Mouse (Mus musculus): ENCODE measurements around the gene Avpi1. TPM values are rescaled to one million over a fixed set of nuclear protein-coding genes. Genes with fewer than 3 reads are reported as not detected.

The Avpi1 gene
- polyA plus RNA-seq, 1 experiment from 2014 or later: 9.4 TPM

GRCm38 (mm10) chr19:42127024-42127423, 1.8 kb downstream of the Avpi1 start:
- H3K9me3 ChIP-seq (ENCODE audit: control insufficient read depth, low read length): no peaks in the 10 kb centered on the region
- WGBS: 95% methylated on average over 5 of the region's 5 CpGs
- H3K4me1 ChIP-seq (ENCODE audit: control insufficient read depth, insufficient read depth, low read length): peaks cover 7% of the 10 kb centered on the region
- H3K36me3 ChIP-seq (ENCODE audit: control insufficient read depth, insufficient read depth, low read length): 0 out of 2 replicates have a peak, but pooled peaks cover 5% of the 10 kb centered on the region
- no peak for ATAC-seq (ENCODE audit: low read depth)
- no peak overlapping the region for H3K4me2 ChIP-seq (ENCODE audit: low read depth, low read length)
- H3K27me3 ChIP-seq (ENCODE audit: control insufficient read depth, insufficient read depth, low read length): no peaks in the 10 kb centered on the region; the same call in 1 of the 2 replicates
- no peak overlapping the region for H3K27ac ChIP-seq (ENCODE audit: low read depth, low read length)
- no peak overlapping the region for H3K4me3 ChIP-seq (ENCODE audit: low read depth, low read length)
- no peak overlapping the region for H3K9ac ChIP-seq (replicated peaks; ENCODE audit: low read depth, low read length)

GRCm38 (mm10) chr19:42126219-42126605, 2.6 kb downstream of the Avpi1 start:
- H3K9me3 ChIP-seq (ENCODE audit: control insufficient read depth, low read length): no peaks in the 10 kb centered on the region
- ATAC-seq (ENCODE audit: low read depth): no peak
- no peak overlapping the region for H3K9ac ChIP-seq (replicated peaks; ENCODE audit: low read depth, low read length)
- no peak overlapping the region for H3K4me3 ChIP-seq (ENCODE audit: low read depth, low read length)
- H3K27ac ChIP-seq (ENCODE audit: low read depth, low read length): no peak overlapping the region
- no peaks in the 10 kb centered on the region; the same call in 1 of the 2 replicates for H3K27me3 ChIP-seq (ENCODE audit: control insufficient read depth, insufficient read depth, low read length)
- H3K4me1 ChIP-seq (ENCODE audit: control insufficient read depth, insufficient read depth, low read length): peaks cover 7% of the 10 kb centered on the region
- no peak overlapping the region for H3K4me2 ChIP-seq (ENCODE audit: low read depth, low read length)
- H3K36me3 ChIP-seq (ENCODE audit: control insufficient read depth, insufficient read depth, low read length): peaks cover 12% of the 10 kb centered on the region; the same call in 1 of the 2 replicates
- 92% methylated on average over 6 of the region's 6 CpGs for WGBS

- Histone ChIP-seq H3K9ac (replicated peaks; ENCODE audit: low read depth, low read length) (no peak overlapping the region), H3K4me2 (ENCODE audit: low read depth, low read length) (no peak overlapping the region), H3K27me3 (ENCODE audit: control insufficient read depth, insufficient read depth, low read length) (no peaks in the 10 kb centered on the region; the same call in 1 of the 2 replicates), H3K9me3 (ENCODE audit: control insufficient read depth, low read length) (no peaks in the 10 kb centered on the region), H3K4me3 (ENCODE audit: low read depth, low read length) (no peak overlapping the region), H3K36me3 (ENCODE audit: control insufficient read depth, insufficient read depth, low read length) (peaks cover 18% of the 10 kb centered on the region), H3K27ac (ENCODE audit: low read depth, low read length) (no peak overlapping the region), H3K4me1 (ENCODE audit: control insufficient read depth, insufficient read depth, low read length) (peaks cover 7% of the 10 kb centered on the region)
- no peak for ATAC-seq (ENCODE audit: low read depth)
- WGBS: 80% methylated on average over 11 of the region's 11 CpGs
These were observed 3.2 kb downstream of the Avpi1 start for GRCm38 (mm10) chr19:42125501-42126218.

DNA sequence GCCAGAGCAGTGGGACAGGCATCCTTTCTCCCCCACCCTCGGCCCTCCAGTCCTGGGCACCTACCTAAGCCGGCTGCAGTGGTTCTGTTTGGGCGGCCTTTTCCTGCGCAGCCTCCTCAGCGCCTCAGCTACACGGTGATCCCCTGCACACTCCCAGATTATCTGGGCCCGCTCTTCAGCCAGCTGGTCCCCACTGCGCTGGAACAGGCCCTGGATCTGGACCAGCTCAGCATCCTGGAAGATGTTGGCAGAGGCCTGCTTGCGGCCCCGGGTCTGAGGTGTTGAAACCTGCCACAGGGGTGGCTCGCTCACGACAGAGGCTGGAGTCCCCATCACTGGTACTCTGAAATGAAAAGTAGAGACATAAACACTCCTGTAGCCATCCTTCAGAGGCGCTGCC, 4.2 kb downstream of the Avpi1 start:
- peaks cover 7% of the 10 kb centered on the region for H3K4me1 ChIP-seq (ENCODE audit: control insufficient read depth, insufficient read depth, low read length)
- no peaks in the 10 kb centered on the region; the same call in 1 of the 2 replicates for H3K27me3 ChIP-seq (ENCODE audit: control insufficient read depth, insufficient read depth, low read length)
- no peak overlapping the region for H3K9ac ChIP-seq (replicated peaks; ENCODE audit: low read depth, low read length)
- H3K4me3 ChIP-seq (ENCODE audit: low read depth, low read length): no peak overlapping the region
- no peak overlapping the region for H3K4me2 ChIP-seq (ENCODE audit: low read depth, low read length)
- no peak for ATAC-seq (ENCODE audit: low read depth)
- H3K27ac ChIP-seq (ENCODE audit: low read depth, low read length): no peak overlapping the region
- 86% methylated on average over 13 of the region's 13 CpGs for WGBS
- H3K36me3 ChIP-seq (ENCODE audit: control insufficient read depth, insufficient read depth, low read length): peaks cover 27% of the 10 kb centered on the region
- no peaks in the 10 kb centered on the region for H3K9me3 ChIP-seq (ENCODE audit: control insufficient read depth, low read length)

- no peak overlapping the region for H3K4me2 ChIP-seq (ENCODE audit: low read depth, low read length)
- no peak for ATAC-seq (ENCODE audit: low read depth)
- H3K9ac ChIP-seq (replicated peaks; ENCODE audit: low read depth, low read length): no peak overlapping the region
- no peak overlapping the region for H3K27ac ChIP-seq (ENCODE audit: low read depth, low read length)
- H3K4me3 ChIP-seq (ENCODE audit: low read depth, low read length): no peak overlapping the region
- no peaks in the 10 kb centered on the region for H3K9me3 ChIP-seq (ENCODE audit: control insufficient read depth, low read length)
- no peaks in the 10 kb centered on the region for H3K4me1 ChIP-seq (ENCODE audit: control insufficient read depth, insufficient read depth, low read length)
- H3K36me3 ChIP-seq (ENCODE audit: control insufficient read depth, insufficient read depth, low read length): peaks cover 52% of the 10 kb centered on the region
- WGBS: 93% methylated on average over 8 of the region's 8 CpGs
- H3K27me3 ChIP-seq (ENCODE audit: control insufficient read depth, insufficient read depth, low read length): no peaks in the 10 kb centered on the region
These were observed 8.4 kb downstream of the Avpi1 start for GRCm38 (mm10) chr19:42120451-42120850.

GRCm38 (mm10) chr19:42118596-42118995, 10.3 kb downstream of the Avpi1 start:
- no peak for ATAC-seq (ENCODE audit: low read depth)
- 92% methylated on average over 5 of the region's 5 CpGs for WGBS
- Histone ChIP-seq H3K27ac (ENCODE audit: low read depth, low read length) (no peak overlapping the region), H3K27me3 (ENCODE audit: control insufficient read depth, insufficient read depth, low read length) (no peaks in the 10 kb centered on the region), H3K36me3 (ENCODE audit: control insufficient read depth, insufficient read depth, low read length) (peaks cover 59% of the 10 kb centered on the region), H3K4me1 (ENCODE audit: control insufficient read depth, insufficient read depth, low read length) (no peaks in the 10 kb centered on the region), H3K4me3 (ENCODE audit: low read depth, low read length) (no peak overlapping the region), H3K9ac (replicated peaks; ENCODE audit: low read depth, low read length) (no peak overlapping the region), H3K9me3 (ENCODE audit: control insufficient read depth, low read length) (no peaks in the 10 kb centered on the region), H3K4me2 (ENCODE audit: low read depth, low read length) (no peak overlapping the region)

- peaks cover 59% of the 10 kb centered on the region for H3K36me3 ChIP-seq (ENCODE audit: control insufficient read depth, insufficient read depth, low read length)
- no peaks in the 10 kb centered on the region for H3K27me3 ChIP-seq (ENCODE audit: control insufficient read depth, insufficient read depth, low read length)
- H3K27ac ChIP-seq (ENCODE audit: low read depth, low read length): no peak overlapping the region
- no peak overlapping the region for H3K4me3 ChIP-seq (ENCODE audit: low read depth, low read length)
- no peak overlapping the region for H3K4me2 ChIP-seq (ENCODE audit: low read depth, low read length)
- 97% methylated on average over 9 of the region's 9 CpGs for WGBS
- no peak for ATAC-seq (ENCODE audit: low read depth)
- H3K4me1 ChIP-seq (ENCODE audit: control insufficient read depth, insufficient read depth, low read length): no peaks in the 10 kb centered on the region
- no peaks in the 10 kb centered on the region for H3K9me3 ChIP-seq (ENCODE audit: control insufficient read depth, low read length)
- no peak overlapping the region for H3K9ac ChIP-seq (replicated peaks; ENCODE audit: low read depth, low read length)
These were observed 10.7 kb downstream of the Avpi1 start for GRCm38 (mm10) chr19:42118142-42118541.

DNA sequence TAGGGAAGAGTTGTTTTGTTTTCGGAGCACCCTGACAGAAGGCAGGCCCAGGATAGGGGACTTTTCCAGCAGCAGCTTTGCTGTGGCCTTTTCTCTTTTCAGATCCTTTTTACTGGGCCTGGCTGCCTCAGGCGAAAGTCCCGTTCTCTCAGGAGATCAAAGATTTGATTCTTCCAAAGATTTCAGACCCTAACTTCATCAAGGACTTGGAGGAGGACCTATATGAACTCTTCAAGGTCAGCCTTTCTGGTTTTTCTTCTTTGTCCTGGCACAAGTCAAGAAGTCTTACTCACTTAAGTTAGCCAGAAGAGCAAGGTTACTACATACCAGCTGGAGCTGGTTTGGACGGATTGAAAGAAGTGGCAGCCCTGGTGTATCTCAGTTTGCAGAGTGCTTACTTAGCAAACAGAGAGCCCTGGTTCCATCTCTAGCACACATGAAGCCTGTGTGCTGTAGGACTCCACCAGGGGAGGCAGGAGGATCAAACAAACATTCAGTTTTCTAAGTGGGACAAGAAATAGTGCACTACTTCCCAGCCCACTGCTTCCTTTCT, 13.0 kb downstream of the Avpi1 start:
- H3K9ac ChIP-seq (replicated peaks; ENCODE audit: low read depth, low read length): no peak overlapping the region
- 91% methylated on average over 4 of the region's 4 CpGs for WGBS
- H3K4me1 ChIP-seq (ENCODE audit: control insufficient read depth, insufficient read depth, low read length): no peaks in the 10 kb centered on the region
- no peak overlapping the region for H3K27ac ChIP-seq (ENCODE audit: low read depth, low read length)
- H3K36me3 ChIP-seq (ENCODE audit: control insufficient read depth, insufficient read depth, low read length): peaks cover 49% of the 10 kb centered on the region
- H3K4me3 ChIP-seq (ENCODE audit: low read depth, low read length): no peak overlapping the region
- H3K9me3 ChIP-seq (ENCODE audit: control insufficient read depth, low read length): no peaks in the 10 kb centered on the region
- H3K27me3 ChIP-seq (ENCODE audit: control insufficient read depth, insufficient read depth, low read length): no peaks in the 10 kb centered on the region
- ATAC-seq (ENCODE audit: low read depth): no peak
- H3K4me2 ChIP-seq (ENCODE audit: low read depth, low read length): no peak overlapping the region

DNA sequence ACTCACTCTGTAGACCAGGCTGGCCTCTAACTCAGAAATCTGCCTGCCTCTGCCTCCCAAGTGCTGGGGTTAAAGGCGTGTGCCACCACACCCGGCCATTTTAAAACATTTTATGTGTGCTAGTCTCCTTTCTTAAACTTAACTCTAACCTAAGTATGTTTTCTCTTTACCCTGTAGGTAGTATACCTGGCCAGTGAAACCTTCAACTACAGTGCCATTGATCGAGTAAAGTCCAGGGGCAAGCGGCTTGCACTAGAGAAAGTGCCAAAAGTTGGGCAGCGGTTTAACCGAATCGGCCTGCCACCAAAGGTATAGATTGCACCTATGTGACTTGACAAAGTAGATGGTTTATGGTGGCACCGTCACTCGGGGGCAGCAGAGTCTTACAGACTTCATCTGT, 24.2 kb downstream of the Avpi1 start:
- no peaks in the 10 kb centered on the region for H3K27me3 ChIP-seq (ENCODE audit: control insufficient read depth, insufficient read depth, low read length)
- ATAC-seq (ENCODE audit: low read depth): no peak
- no peak overlapping the region for H3K4me3 ChIP-seq (ENCODE audit: low read depth, low read length)
- no peak overlapping the region for H3K4me2 ChIP-seq (ENCODE audit: low read depth, low read length)
- peaks cover 17% of the 10 kb centered on the region; the same call in 1 of the 2 replicates for H3K36me3 ChIP-seq (ENCODE audit: control insufficient read depth, insufficient read depth, low read length)
- WGBS: 95% methylated on average over 9 of the region's 9 CpGs
- no peaks in the 10 kb centered on the region for H3K9me3 ChIP-seq (ENCODE audit: control insufficient read depth, low read length)
- H3K4me1 ChIP-seq (ENCODE audit: control insufficient read depth, insufficient read depth, low read length): no peaks in the 10 kb centered on the region
- no peak overlapping the region for H3K27ac ChIP-seq (ENCODE audit: low read depth, low read length)
- no peak overlapping the region for H3K9ac ChIP-seq (replicated peaks; ENCODE audit: low read depth, low read length)
